Mouse (Mus musculus): Measurements from ENCODE around the gene Vwa3b.

DNA sequence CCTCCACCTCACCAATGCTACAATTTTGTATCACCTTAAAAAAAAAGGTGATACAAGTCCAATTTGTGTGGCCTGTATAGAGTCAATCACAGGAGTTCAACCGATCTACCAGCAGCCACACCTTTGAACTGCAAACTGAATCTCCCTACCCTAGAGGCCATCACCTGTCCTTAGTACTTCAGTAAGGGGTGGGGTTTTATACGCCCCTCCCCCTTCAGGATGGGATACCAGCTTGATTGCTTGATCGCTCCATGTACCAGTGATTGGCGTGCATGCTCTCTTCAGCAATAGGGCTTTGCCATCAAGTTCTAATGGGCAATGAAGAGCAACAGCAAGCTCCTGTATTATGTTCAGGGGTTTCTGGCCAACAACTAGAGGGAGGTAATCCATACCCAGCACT is 54.0 kb downstream of the Vwa3b start:
- TF ChIP-seq POLR2A (IDR thresholded peaks at IDR 0.05; ENCODE audit: borderline replicate concordance, insufficient read depth, low read length) (no peak), CTCF (IDR thresholded peaks at IDR 0.05; ENCODE audit: borderline replicate concordance, insufficient read depth, low read depth, low read length) (no peak)
